Mouse (Mus musculus) cerebellum, adult 2 months (tissue): ENCODE results near the gene Hoxc10. TPM values are rescaled to one million over a fixed set of nuclear protein-coding genes. Genes with fewer than 3 reads are reported as not detected.

Source experiments
- DNase-seq, 2 experiments: peaks; one replicate each; pipeline ENCODE4 v3.0.0; 2021
- H3K27ac ChIP-seq: fragments of 200-500 bp; 2 replicates; pipeline ENCODE4 v1.5.1; 2012; ENCODE audit warnings: low read length, control low read depth, inconsistent platforms; ENCODE audit not compliant: insufficient read depth
- H3K27me3 ChIP-seq: fragments of 200-500 bp; 2 replicates; pipeline ENCODE4 v1.6.1; 2012; ENCODE audit warnings: inconsistent platforms, mild to moderate bottlenecking, low read length, moderate library complexity; ENCODE audit not compliant: control insufficient read depth, insufficient read depth
- H3K4me1 ChIP-seq: fragments of 200-500 bp; 2 replicates; pipeline ENCODE4 v1.6.1; 2011; ENCODE audit warnings: low read length; ENCODE audit not compliant: control insufficient read depth, insufficient read depth
- H3K4me3 ChIP-seq: fragments of 200-500 bp; replicated peaks from 2 replicates; pipeline ENCODE3; 2011; ENCODE audit warnings: mild to moderate bottlenecking, low read depth, low read length, control low read depth; ENCODE audit not compliant: insufficient read depth
- CTCF ChIP-seq: fragments of 200-500 bp; IDR thresholded peaks from 2 replicates; pipeline ENCODE4 v1.5.1; 2011; ENCODE audit warnings: low read depth, mild to moderate bottlenecking, control low read depth, low read length, moderate library complexity, borderline replicate concordance; ENCODE audit not compliant: insufficient read depth
- POLR2A ChIP-seq: fragments of 200-500 bp; IDR thresholded peaks from 2 replicates; pipeline ENCODE4 v1.6.1; 2011; ENCODE audit warnings: low read length, control low read depth, borderline replicate concordance; ENCODE audit not compliant: insufficient read depth
- WGBS: fragments of 180-500 bp; shearing (Covaris S2); methylation state at CpG from one replicate; pipeline ENCODE4 v1.1.7; 2018; 5-methylcytosine and 5-hydroxymethylcytosine counted together
- polyA plus RNA-seq: library from polyadenylated mRNA; depleted of rRNA; stranded (reverse); fragments of >200 nt; gene quantifications from 2 replicates; pipeline ENCODE4 v1.2.3, GENCODE M21; 2012; rRNA removed

Gene Hoxc10
- polyA plus RNA-seq = not detected in 2 replicates

DNA sequence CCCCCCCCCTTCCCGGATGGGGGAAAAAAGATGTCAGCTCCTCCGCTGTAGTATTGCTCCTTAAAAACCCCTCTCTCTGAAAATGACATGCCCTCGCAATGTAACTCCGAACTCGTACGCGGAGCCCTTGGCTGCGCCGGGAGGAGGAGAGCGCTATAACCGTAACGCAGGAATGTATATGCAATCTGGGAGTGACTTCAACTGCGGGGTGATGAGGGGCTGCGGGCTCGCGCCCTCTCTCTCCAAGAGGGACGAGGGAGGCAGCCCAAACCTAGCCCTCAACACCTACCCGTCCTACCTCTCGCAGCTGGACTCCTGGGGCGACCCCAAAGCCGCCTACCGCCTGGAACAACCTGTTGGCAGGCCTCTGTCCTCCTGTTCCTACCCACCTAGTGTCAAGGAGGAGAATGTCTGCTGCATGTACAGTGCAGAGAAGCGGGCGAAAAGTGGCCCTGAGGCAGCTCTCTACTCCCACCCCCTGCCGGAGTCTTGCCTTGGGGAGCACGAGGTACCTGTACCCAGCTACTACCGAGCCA lies at the start of gene Hoxc10:
Gene Hoxc10 (plus strand): TSS at position 21 of the 536 bp plus-strand sequence.
- Histone ChIP-seq H3K27me3 (peaks cover 23% of the 10 kb centered on the region; the same call in 1 of the 2 replicates), H3K27ac (no peak within 1 kb of the TSS), H3K4me3 (no peak within 1 kb of the TSS), H3K4me1 (no peaks in the 10 kb centered on the region)
- 4% methylated on average over 27 of the region's 27 CpGs for WGBS
- TF ChIP-seq CTCF (no peak), POLR2A (no peak)
- DNase-seq = no peak

DNA sequence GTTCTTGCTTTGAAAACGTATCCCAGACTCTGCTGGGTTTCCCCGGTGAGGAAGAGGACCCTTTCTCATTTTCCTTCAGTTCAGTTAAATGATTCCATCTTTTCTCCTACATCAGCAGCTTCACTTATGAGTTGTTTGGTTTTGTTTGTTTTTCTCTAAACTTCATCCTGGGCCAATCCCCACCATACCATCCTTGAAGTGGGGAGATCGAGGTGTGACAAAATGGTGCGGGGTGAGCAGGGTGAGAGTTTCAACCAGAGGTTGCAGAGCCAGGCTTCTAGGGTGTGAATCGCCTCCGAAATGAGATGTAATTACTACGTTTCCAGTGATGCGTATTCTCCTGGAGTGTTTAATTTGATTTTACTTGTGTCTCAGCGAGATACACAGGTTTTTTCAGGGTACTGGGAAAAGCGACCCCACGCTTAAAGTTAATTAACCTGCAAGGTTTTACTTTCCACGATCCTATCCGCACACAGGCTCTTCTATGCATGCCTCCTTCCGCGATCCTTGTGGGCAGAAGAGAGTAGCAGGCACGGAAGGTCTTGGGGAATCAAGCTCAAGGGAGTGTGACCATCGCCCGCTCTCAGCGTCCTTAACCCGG lies 48.5 kb upstream of the Hoxc10 start:
- TF ChIP-seq CTCF (no peak), POLR2A (no peak)
- 3% methylated on average over 20 of the region's 20 CpGs for WGBS
- Histone ChIP-seq H3K4me3 (no peak overlapping the region), H3K27ac (no peak overlapping the region), H3K27me3 (peaks cover 16% of the 10 kb centered on the region; the same call in 1 of the 2 replicates), H3K4me1 (no peaks in the 10 kb centered on the region)
- no peak for DNase-seq

DNA sequence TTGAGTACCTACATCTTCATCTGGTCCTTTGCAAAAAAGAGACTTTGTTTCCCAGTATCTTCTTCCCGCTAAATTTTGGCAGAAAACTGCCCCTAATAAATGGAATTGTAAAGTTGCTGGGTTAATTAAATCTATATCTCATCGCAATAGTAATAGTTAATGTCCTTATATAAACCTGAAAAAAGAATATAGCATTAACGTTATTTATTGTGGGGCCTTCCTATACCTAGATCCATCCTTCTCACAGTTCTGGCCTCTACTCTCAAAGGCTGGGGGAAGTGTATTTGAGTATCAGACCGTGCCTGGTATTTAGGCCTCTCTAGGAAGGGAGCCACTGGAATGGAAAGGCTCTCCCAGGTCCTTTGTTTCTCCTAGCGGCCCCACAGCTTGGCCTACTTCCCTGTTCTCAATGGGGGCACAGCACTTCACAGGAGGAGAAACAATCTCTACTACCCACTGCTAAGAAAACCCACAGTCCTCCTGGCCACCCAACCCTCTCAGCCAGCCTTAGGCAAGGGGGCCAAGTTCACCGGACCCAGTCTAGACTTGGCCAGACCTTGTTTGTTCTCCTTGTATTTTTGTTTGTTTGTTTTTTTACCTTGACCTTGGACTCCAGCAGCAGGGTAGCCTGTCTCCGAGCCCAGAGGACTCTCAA lies 47.9 kb upstream of the Hoxc10 start:
- TF ChIP-seq CTCF = no peak
- no peak for TF ChIP-seq POLR2A
- WGBS = 4% methylated on average over 7 of the region's 7 CpGs
- Histone ChIP-seq H3K4me3 (no peak overlapping the region), H3K4me1 (no peaks in the 10 kb centered on the region), H3K27me3 (peaks cover 16% of the 10 kb centered on the region; the same call in 1 of the 2 replicates), H3K27ac (no peak overlapping the region)
- no peak for DNase-seq

DNA sequence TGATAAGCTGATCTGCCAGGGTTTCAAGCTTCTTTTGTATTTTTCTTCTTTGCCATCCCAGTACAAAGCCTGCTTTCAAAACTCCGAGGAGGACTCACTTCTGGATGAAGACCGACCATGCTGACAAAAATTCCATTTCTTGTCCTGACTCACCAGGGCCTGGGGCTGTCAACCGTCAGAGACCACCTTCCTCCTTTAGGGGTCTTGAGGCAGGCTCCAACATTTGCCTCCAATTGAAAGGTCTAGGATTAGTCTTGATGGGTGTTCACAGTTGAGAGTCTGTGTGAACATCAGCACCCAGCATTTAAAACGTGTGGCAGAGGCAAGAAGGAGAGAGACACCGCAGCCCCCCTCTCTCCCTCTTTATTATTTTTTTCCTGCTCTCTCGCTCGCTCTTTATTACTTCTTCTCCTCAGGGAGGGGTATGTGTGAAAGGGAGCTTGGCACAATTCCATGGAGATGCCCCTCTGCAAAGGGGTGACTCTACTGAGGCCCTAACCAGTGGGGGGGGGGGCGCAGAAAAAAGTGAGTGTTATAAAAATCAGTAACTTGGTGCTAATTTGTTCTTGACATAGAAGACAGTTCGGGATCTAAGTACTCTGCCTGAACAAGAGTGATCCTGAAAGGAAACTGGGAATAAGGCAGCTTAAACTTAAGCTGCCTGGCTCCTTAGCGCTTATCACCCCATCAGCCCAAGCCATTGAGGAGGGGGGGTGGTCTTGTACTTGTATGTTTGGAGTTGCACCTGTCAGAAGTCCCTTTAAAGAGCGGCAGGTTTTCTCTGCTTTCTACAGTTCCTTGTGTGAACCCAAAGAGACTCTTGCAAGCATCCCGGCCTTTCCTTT lies 47.0 kb upstream of the Hoxc10 start:
- no peak for DNase-seq
- H3K27me3 ChIP-seq = peaks cover 16% of the 10 kb centered on the region; the same call in 1 of the 2 replicates
- 5% methylated on average over 12 of the region's 12 CpGs for WGBS
- no peak overlapping the region for H3K4me3 ChIP-seq
- no peak overlapping the region for H3K27ac ChIP-seq
- TF ChIP-seq CTCF (no peak), POLR2A (no peak)
- no peaks in the 10 kb centered on the region for H3K4me1 ChIP-seq

DNA sequence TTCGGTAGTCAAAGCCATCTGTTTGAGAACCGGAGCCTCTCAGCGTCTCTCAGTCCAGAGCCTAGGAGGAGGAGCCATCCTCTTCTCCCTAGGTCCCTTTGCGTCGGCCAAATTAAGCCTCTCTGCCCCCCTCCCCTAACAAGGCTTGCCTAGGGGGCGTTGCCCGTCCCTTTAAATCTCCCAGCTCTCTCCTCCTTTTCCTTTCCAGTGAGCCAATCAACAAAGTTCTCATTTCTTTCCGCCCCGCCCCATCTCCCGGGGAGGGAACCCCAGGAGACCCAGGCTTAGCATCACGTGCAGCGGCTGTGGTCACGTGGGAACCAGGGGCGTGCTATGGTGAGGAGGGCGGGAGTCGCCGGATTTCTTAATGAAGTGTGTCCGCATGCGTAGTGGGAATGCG lies 46.0 kb upstream of the Hoxc10 start:
- no peak for TF ChIP-seq CTCF
- TF ChIP-seq POLR2A = no peak
- Histone ChIP-seq H3K27ac (no peak overlapping the region), H3K4me1 (no peaks in the 10 kb centered on the region), H3K27me3 (peaks cover 16% of the 10 kb centered on the region; the same call in 1 of the 2 replicates), H3K4me3 (no peak overlapping the region)
- WGBS = 1% methylated on average over 20 of the region's 20 CpGs
- DNase-seq = no peak

GRCm38 (mm10) chr15:102921053-102922011 lies 45.3 kb upstream of the Hoxc10 start, which contains the start of gene Hoxc13:
Gene Hoxc13 (plus strand): TSS chr15:102921103.
- Histone ChIP-seq H3K27ac (no peak within 1 kb of the TSS), H3K4me1 (no peaks in the 10 kb centered on the region), H3K27me3 (peaks cover 16% of the 10 kb centered on the region; the same call in 1 of the 2 replicates), H3K4me3 (no peak within 1 kb of the TSS)
- DNase-seq = no peak
- WGBS = 1% methylated on average over 85 of the region's 88 CpGs
- TF ChIP-seq CTCF = no peak
- TF ChIP-seq POLR2A = no peak

DNA sequence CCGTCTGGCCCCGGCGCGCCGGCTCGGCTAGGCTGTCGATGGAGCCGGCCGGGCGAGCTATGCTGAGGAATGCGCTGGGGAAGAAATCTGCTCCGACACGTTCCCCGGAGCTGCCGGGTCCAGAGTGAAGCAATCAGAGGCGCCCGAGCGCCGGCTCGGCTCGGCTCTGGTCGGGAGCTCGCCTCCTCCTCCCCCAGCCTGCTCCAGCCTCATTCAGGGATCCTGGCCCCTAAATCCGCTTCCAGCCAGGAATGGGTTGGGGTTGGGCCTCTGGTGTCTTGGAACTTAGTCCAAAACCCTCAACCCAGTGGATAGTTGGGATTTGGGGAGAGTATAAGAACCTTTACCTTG lies 44.6 kb upstream of the Hoxc10 start:
- WGBS = 1% methylated on average over 24 of the region's 24 CpGs
- no peak for TF ChIP-seq CTCF
- TF ChIP-seq POLR2A = no peak
- Histone ChIP-seq H3K4me1 (no peaks in the 10 kb centered on the region), H3K27ac (no peak overlapping the region), H3K27me3 (peaks cover 17% of the 10 kb centered on the region; the same call in 1 of the 2 replicates), H3K4me3 (no peak overlapping the region)
- no peak for DNase-seq
